Mouse (Mus musculus) mesoderm, embryonic 11.5 days (tissue): ENCODE measurements around the gene Fam104a.
"Not testable (repeated sequence)": the region's sequence is repeated elsewhere in the genome, so short reads cannot be mapped to it uniquely, and the experiment has no call there.

Experiments used
- DNase-seq: peaks from one replicate; pipeline ENCODE4 v3.0.0-alpha.2; 2012; ENCODE audit warnings: low read depth, low spot score

Gene Fam104a

DNA sequence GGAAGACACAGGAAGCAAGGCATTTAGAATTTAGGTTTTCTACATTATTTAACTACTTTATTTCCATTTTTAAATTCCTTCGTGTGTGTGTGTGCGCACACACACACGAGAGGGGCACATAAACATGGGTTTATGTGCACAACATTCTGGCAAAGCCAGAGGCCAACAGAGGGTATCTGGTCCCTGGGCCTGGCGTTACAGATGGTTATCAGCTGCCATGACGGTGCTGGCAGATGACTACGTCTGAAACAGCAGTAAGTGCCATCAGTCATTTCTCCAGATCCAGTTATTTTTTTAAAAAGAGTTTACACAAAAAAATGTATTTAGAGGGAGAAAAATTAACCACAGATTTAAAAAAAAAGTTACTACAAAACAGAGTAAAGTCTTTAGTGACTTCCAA is 17.8 kb downstream of the Fam104a start:
- DNase-seq, result no peak

DNA sequence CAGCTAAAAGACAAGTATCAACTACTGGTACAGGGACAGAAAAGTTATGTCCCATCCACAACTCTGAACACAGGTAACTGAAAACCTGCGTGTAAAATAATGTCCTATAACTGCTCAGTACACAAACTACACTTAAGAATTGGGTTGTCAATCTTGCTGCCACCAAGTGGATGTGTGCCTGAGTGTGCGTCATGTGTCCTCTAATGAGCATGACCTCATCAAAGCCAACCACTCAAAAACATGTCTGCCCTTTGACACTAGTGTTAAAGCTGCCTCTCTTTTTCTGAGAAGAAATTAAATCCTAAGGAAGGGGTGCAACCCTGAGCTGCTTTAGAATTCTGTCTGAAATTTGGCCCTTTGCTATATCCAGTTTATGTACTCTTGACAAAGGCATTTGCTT is 19.7 kb downstream of the Fam104a start:
- no peak for DNase-seq

DNA sequence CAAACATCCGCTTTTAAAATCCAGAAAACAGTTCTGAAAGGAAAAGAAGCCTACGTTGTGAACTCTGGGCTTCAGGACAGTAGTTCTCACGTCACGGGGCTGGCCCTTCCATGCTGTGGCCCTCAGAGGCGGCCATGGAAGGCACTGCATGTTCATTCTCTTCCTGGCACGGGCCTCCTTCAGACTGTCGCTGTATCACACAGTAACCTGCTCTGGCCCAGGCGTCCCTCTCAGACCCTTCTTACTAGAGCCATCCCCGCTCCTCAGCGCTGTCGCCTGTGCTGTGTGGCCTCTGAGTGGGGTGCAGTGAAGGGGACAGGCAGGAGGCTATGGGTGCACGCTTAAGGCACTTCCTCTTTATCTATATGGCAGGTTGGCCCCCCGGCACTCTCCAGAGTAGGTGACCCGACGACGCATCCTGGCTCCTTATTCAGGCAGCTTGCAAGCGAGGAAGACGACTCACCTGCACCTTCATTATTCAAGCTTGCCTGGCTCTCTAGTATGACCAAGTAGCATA is 22.1 kb downstream of the Fam104a start:
- DNase-seq, result no peak

GRCm38 (mm10) chr11:113660940-113661339 is 23.0 kb downstream of the Fam104a start:
- DNase-seq, result no peak

DNA sequence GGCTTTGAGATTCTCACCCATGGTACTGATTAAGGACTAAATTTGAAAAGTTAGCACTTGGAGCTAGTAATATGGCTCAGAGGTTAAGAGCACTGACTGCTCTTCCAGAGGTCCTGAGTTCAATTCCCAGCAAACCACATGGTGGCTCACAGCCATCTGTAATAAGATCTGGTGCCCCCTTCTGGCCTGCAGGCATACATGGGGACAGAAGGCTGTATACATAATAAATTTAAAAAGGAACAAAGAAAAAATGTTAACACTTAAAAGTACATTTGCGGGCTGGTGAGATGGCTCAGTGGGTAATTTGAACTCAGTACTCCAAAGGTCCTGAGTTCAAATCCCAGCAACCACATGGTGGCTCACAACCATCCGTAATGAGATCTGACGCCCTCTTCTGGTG is 23.7 kb downstream of the Fam104a start:
- not testable (repeated sequence) for DNase-seq

- DNase-seq, result no peak
Measured at GRCm38 (mm10) chr11:113658763-113659162, 25.2 kb downstream of the Fam104a start.

GRCm38 (mm10) chr11:113658319-113658718 is 25.6 kb downstream of the Fam104a start:
- no peak for DNase-seq

DNA sequence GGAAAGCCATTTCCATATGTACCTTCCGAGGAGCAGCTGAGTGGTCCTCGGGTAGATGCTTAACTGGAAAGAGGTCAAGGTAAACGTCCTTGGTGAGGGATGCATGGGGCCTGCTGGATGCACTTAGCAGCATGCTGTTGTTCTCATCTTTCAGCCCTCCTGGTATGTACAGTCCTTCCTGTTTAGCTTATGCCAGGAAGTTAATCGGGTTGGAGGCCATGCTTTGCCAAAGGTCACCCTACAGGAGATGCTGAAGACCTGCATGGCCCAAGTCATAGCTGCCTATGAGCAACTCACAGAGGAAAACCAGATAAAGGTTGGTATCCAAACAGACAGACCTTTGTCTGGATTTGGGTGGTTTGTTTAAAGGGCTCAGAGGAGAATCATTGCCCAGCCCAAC is 26.7 kb downstream of the Fam104a start:
- no peak for DNase-seq

GRCm38 (mm10) chr11:113656511-113656932 is 27.4 kb downstream of the Fam104a start:
- no peak for DNase-seq

- peak; percentile 49 for DNase-seq
Measured at GRCm38 (mm10) chr11:113654561-113655270, 29.2 kb downstream of the Fam104a start.

- no peak for DNase-seq
Measured at GRCm38 (mm10) chr11:113654105-113654504, 29.9 kb downstream of the Fam104a start.

- no peak for DNase-seq
Measured at GRCm38 (mm10) chr11:113652516-113652915, 31.4 kb downstream of the Fam104a start.

GRCm38 (mm10) chr11:113651907-113652273 is 32.1 kb downstream of the Fam104a start:
- DNase-seq, result peak; percentile 56

DNA sequence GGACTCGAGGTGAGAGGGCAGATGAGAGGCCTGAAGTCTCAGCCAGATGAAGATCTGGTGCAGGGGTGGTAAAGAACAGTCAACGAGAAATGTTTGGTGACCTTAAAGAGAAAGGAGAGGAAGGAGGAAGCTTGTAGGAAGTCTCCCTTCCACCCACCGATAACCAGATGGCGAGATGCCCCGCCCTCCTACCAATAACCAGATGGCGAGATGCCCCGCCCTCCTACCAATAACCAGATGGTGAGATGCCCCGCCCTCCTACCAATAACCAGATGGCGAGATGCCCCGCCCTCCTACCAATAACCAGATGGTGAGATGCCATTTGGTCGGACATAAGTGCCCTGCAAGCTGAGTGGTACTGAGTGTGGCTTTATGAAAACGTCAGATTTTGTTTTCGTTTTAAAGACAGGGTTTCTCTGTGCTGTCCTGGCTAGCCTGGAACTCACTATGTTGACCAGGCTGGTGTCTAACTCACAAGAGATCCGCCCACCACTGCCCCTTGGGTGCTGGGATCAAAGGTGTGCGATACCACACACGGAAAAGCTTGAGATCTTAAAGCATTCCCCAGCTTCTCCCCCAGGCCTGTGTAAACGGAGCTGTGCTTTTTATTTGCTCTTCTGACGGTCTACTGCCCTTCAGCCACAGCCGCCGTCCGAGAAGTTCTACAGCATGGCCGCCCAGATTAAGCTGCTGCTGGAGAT is 32.6 kb downstream of the Fam104a start:
- DNase-seq, result no peak

DNA sequence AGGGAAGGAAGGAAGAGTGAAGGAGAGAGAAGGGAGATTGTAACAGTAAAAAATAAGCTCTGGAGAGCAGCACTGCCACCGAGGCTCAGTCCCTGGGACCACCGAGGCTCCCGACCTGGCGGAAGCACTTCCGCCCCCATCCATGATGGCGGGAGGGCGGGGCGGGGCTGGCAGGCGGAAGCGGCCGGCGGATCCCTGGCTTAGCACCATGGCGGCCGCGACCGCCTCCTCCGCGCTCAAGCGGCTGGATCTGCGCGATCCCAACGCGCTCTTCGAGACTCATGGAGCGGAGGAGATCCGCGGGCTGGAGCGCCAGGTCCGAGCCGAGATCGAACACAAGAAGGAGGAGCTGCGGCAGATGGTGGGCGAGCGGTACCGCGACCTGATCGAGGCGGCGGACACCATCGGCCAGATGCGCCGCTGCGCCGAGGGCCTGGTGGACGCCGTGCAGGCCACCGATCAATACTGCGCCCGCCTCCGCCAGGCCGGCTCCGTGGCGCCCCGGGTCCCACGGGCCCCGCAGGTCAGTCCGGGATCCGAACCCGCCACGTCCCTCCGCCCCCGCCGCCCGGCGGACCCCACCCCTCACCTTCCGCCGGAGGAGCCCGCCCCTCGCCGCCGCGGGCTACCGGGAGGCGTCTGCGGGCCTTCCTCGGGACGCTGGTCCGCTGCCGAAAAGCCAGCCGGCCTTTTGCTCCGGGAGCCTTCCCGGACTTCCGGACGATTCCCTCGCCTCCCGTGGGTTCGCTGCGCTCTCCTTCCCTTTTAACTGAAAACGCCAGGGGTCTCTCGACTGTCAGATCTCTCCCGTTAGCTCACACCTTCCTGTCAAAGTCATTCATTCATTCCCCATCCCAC is 34.4 kb downstream of the Fam104a start, which contains the start of gene Slc39a11:
Gene Slc39a11 (minus strand): TSS at position 727 of the 858 bp plus-strand sequence.
- DNase-seq, result peak; percentile 76

DNA sequence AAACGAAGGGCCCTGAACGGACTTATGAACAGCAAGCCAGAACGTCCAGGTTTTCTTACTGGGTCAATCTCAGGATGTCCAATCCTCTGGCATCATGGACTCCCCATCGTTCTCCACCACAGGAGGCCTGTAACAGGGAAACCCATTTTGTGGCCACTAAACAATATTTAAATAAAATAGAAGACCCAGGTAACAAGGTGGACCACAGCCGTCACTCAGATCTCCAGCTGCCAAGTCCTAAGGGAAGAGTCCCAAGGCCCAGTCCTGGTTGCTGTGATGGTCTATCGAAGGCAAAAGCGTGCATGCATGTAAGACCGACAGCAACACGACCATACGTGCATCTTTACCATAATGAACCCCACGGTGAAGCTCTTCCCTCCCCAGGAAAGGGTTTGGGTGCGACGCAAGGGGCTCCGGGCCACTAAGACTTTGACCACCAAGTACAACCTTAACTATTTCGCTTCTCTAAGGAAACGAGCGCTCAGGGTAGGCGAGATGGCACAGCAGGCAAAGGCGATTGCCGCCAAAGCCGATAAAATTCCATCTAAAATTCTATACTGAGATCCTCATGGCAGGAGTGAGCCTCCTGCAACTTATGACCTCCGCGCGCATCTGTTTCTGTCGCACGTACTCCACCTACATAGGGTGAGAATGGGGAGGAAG is 35.1 kb downstream of the Fam104a start, which contains the start of gene Cog1:
Gene Cog1 (plus strand): TSS at position 480 of the 663 bp plus-strand sequence.
- no peak for DNase-seq

DNA sequence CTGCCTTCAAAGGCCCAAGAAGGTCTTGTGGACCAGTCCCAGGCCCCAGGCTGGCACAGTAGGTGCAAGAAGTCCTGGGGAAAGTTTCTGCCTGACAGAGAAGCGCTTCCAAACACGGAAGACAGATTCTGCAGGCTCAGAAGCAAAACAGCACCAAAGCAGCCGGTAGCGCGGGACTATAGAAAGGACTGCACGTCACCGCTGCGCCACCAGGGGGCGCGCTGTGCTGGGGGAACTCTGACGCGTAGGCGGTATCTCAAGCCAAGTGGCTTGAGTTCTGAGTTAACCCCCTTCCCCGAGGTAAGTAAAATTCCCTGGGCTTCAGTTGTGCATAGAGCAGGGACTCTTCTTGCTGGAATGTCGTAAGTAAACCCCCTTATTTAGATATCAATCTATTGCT is 35.8 kb downstream of the Fam104a start:
- peak; percentile 87 for DNase-seq

DNA sequence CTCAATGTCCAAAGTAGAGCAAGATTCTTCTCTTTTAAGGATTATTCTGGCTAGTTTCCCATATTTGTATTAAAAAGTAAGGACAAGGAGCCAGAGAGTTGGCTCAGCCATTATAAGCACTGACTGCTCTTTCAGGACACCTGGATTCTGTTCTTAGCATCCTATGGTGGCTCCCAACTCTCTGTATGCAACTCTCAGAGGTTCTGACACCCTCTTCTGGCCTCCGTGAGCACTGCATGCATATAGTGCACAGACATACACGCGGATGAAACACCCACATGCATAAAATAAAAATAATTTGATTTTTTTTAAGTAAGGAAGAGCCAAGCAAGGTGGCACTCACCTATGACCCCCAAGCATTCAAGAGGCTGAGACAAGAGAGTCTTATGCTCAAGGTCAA is 38.8 kb downstream of the Fam104a start:
- DNase-seq, result no peak

DNA sequence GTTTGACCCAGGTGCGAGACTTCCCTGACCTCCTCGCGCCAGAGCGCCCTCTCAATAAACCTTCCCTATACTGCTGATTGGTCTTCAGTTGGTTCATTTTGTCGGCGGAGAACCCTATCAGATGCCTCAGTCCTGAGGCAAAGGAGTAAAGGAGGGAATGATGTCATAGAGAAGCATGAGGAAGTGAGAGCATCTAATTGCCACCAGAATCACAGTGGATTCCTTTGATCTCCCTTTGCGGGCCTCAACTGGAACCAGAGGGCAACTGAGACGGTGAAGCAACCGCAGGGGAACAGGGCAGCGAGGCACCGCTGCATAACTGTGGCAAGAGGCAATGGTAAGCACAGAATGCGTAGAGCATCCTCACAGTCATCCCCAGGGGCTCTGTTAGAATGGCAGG is 45.3 kb downstream of the Fam104a start:
- no peak for DNase-seq

DNA sequence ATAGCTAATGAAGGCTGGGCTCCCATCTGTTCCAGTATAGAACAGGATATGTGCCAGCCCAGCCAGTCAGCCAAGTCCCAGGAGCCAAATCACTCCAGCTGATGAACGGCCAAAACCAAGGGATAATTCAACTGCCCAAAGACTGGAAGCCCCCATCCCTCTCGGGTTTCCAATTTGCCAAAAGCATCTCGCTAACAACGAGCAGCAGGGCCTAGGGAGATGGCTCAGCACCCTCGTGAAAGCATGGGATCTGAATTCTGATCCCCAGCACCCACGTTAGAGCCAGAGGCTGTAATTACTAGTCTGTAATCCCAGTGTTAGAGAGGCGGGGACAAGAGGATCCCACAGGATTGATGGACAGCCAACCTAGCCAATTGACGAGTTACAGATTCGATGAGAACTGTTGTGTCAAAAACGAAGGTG is 49.2 kb downstream of the Fam104a start:
- no peak for DNase-seq

- no peak for DNase-seq
Measured at GRCm38 (mm10) chr11:113633398-113633797, 50.6 kb downstream of the Fam104a start.
